Mouse (Mus musculus): ENCODE results near the gene Klf17.

DNA sequence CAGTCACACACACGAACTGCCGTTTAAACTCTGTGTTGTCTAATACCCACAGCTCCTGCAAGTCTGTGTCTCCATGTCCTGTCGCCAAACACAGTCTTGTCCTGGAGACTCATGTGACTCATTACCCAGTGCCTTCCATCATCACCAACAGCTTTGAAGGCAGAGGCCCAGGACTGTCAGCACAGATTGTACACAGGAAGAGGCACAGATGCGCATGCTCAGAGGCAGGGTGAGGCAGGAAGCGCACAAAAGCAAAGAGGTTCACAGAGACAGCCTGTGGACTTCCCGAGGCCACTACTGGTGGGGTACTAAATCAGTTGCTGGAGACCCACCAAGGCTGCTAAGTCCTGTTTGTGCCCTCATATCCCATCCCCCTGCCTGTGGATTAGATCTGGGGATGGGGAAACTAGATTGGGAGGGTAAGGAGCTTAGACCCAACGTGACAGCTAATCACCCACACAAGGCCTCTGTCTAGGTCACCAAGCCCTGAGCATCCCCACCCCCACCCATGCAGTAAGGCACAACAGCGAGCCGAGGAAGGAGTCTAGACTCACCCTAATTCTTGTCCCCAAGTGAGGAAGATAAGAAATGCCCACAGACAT is 48.2 kb upstream of the Klf17 start:
- TF ChIP-seq CTCF (IDR thresholded peaks at IDR 0.05; ENCODE audit: low read depth, low read length) (no peak), POLR2A (IDR thresholded peaks at IDR 0.05; ENCODE audit: extremely low read depth, insufficient read depth, low read length) (no peak)

Data from liver, adult 2 months (tissue).